Mouse (Mus musculus) T-cell, adult 2 months (primary cell): ENCODE data around the gene Spdef.
A peak's percentile ranks its signal among the peaks of the same experiment; 100 is the strongest.

Source experiments
- DNase-seq: peaks from one replicate; pipeline ENCODE4 v3.0.0; 2022; ENCODE audit warnings: low spot score

Spdef gene

DNA sequence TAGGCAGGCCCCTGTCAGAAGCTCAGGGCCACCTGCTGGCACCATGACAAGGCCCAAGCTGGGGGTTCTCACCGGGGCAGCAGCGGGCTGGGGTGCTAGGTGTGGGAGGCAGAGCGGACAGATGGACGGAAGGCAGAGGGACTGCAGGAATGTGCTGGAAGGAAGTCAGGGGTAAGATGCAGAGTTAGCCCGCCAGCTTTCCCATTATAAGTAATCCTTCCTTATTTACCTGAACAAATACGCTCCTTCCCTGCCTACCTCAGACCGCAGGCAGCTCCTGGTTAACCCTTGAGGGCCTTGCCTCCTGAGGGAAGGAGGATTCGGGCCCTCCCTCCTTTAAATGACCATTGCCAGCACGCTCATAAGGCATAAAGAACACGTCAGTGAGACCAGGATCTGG lies at the start of gene Spdef:
Spdef (minus strand) TSS at position 186 of the 400 bp plus-strand sequence.
- DNase-seq = no peak

DNA sequence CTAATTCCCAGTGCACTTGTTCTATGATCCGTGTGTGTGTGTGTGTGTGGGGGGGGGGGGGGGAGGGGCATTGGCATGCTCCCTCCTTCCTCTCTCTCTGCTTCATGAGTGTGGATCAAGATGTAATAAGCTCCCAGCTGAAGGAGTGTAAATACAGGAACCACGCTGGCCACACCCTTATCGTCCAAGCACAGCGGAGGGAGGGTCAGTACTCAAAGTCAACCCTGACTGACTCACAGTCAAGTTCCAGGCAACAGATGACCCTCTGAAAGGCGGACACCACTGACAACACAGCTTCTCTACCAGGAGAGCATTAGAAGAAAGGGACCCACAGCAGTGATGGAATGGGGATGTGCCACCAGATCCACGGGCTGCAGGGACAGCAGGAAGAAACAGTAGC lies 49.1 kb upstream of the Spdef start:
- no peak for DNase-seq

GRCm38 (mm10) chr17:27774198-27774597 lies 45.4 kb upstream of the Spdef start:
- DNase-seq = no peak

- DNase-seq = no peak
Measured at GRCm38 (mm10) chr17:27771616-27772015, 42.9 kb upstream of the Spdef start.

- DNase-seq = peak; percentile 23
Measured at GRCm38 (mm10) chr17:27768817-27769542, 40.2 kb upstream of the Spdef start.

DNA sequence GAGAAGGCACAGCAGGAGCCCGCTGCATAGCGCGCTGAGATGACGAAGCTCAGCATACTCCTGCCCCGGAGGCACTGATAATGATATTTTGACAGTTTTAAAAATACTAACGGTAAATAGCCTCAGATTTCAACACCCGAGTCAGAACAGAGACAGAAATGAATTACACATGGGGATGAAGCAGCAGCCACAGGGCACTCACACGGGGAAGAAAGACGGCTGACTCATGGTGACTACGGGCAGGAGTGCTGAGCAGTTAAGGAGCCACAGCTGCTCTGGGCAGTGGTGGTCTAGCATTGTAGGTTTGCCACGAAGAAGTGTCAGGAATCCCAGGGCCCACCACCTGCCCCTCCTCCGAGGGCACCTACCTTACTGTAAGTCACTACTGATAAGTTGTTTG lies 38.8 kb upstream of the Spdef start:
- no peak for DNase-seq

- DNase-seq = no peak
Measured at GRCm38 (mm10) chr17:27767120-27767519, 38.4 kb upstream of the Spdef start.

- DNase-seq = no peak
Measured at GRCm38 (mm10) chr17:27765066-27765465, 36.3 kb upstream of the Spdef start.

GRCm38 (mm10) chr17:27764453-27764852 lies 35.7 kb upstream of the Spdef start:
- DNase-seq = no peak

GRCm38 (mm10) chr17:27762884-27763283 lies 34.1 kb upstream of the Spdef start:
- DNase-seq = no peak

GRCm38 (mm10) chr17:27761639-27762336 lies 33.0 kb upstream of the Spdef start:
- DNase-seq = peak; percentile 35

GRCm38 (mm10) chr17:27760169-27760568 lies 31.4 kb upstream of the Spdef start:
- DNase-seq = no peak

DNA sequence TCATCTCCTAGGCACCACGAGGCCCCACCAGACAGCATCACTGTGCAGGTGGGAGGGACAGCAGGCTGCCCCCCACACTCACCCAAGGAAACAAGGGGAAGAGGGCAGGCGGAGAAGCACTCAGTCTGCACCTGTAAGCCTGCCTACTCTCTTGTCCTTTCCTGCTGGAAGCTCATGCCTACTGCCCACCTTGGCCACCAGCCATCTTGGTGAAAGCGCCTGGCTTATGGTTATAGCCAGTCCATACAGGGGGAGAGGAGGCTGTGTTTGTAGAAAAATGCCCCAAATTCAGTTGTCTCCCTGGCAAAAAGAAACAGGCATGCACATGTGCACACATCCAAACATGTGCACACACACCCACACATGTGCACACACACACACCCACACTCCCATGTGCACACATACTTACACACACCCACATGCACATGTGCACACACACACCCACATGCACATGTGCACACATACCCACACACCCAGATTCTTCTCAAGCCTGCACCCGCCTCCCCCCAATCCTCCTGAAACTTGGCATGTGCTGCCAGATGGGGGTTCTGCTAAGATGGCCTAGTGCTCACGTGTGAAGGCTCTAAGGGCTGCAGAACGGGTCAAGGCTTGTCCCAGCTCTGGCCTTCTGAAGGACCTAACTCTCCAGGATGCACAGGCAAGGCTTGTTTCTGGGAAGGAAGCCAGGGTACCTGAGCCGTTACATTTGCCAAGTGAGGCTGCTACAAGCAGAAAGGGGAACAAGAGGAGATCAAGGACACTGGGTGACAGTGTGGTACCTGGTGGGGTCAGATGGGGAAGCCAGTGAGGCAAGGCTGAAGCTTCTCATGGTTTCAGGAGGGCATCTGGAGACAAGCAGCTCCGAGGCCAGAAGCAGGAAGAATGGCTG lies 22.8 kb upstream of the Spdef start:
- no peak for DNase-seq

DNA sequence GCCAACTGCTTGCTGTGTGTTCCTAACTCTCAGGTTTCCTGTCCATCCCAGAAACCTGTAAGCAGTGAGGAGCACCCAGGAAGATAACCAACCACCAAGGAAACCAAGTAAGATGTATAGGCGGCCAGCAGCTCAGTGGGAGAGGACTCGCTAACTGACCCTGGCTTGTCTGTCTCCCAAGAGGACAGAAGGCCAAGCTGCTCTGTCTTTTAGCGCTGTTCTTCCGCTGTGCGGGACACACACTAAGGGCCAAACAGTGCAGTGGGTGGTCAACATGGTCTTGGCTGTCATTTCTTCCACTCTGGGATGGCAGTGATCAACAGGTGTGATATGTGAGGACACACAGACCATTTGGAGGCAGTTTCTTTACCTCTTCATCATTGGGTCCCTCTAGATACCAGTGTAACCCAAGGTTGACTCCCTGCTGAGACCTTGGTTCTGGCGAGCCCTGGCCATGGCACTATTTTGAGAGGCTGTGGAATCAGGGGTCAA lies 21.7 kb upstream of the Spdef start:
- no peak for DNase-seq

GRCm38 (mm10) chr17:27748123-27748522 lies 19.4 kb upstream of the Spdef start:
- DNase-seq = no peak

GRCm38 (mm10) chr17:27746446-27746845 lies 17.7 kb upstream of the Spdef start:
- DNase-seq = no peak

DNA sequence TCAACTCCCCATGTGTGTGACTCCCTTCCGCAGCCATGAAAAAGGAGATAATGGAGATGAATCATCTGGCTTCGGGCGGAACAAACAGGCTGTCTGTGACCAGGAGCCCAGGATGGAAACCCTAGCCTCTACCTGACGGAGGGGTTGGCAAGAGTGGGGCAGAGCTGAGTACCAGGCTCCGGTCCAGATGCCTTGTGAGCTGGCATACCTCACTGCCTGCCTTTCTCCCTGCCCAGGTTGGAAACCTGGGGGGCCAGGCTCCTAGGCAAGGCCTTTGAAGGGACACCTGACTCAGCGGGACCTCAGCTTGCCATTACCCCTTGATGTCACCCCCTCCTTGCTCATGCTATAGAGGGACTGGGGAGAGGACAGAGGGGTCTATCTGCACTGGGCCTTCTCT lies 12.2 kb upstream of the Spdef start:
- no peak for DNase-seq

- no peak for DNase-seq
Measured at GRCm38 (mm10) chr17:27734344-27735073, 5.8 kb upstream of the Spdef start.

DNA sequence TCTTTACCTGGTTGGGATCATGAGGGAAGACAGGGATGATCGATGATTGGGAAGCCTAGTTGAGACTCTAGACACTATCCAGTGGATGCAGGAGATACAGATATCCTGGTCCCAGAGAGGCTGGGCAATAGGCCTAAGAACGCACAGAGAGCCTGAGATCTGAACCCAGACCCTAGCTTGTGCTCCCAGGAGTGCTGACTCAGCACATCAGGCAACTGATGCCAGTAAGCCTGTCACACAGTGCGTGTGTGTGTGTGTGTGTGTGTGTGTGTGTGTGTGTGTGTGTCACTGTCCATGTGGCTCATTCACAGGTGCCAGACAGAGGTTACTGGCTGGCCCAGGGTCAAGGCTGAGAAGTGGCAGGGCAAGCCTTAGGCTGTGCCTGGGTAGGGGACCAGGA lies 3.9 kb upstream of the Spdef start:
- no peak for DNase-seq

- DNase-seq = no peak
Measured at GRCm38 (mm10) chr17:27732152-27732551, 3.4 kb upstream of the Spdef start.

DNA sequence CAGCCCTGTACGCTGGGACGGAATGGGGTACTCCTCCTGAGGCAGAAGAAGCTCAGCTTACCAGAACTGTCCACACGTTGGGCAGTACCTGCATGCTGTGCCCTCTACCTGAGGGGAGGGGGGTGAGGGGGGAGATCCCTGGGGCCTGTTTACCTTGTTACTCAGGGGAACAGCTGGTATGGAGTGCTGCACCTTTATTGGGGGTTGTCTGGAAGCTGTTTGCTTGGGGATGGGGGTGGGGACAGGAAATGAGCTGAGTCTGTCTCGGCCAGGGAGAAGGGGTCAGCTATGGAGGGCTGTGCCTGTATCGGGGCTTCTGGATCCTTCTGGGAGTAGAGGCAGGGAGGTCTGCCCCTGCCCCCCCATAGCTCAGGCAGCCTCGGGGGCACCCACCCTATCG lies 2.2 kb downstream of the Spdef start:
- DNase-seq = no peak

GRCm38 (mm10) chr17:27725412-27725811 lies 3.3 kb downstream of the Spdef start:
- DNase-seq = no peak
